Mouse (Mus musculus) CH12.LX (cell line): ENCODE measurements around the gene Gm5426. TPM values are rescaled to one million over a fixed set of nuclear protein-coding genes. Genes with fewer than 3 reads are reported as not detected.

Experiments
- DNase-seq: peaks from one replicate; pipeline ENCODE4 v3.0.0-alpha.2; 2013; ENCODE audit errors: extremely low read depth
- H3K27ac ChIP-seq: 2 replicates; pipeline ENCODE4 v1.5.1; 2012; ENCODE audit warnings: low read depth, mild to moderate bottlenecking, control low read depth, moderate library complexity; ENCODE audit not compliant: insufficient read depth
- H3K27me3 ChIP-seq: replicated peaks from 2 replicates; pipeline ENCODE3; 2012; ENCODE audit warnings: inconsistent platforms
- H3K36me3 ChIP-seq, 2 experiments: replicated peaks in 1 of 2; 2 replicates each; pipeline versions ENCODE3 to v1.6.1; 2012; ENCODE audit warnings: inconsistent platforms in 1 of 2, low read length in 1 of 2, mild to moderate bottlenecking in 1 of 2, mixed read lengths in 1 of 2, moderate library complexity in 1 of 2; ENCODE audit not compliant: control insufficient read depth in 1 of 2, insufficient read depth in 1 of 2
- H3K4me1 ChIP-seq, 2 experiments: 2 replicates each; pipeline ENCODE4 v1.6.1; 2012; ENCODE audit warnings: inconsistent platforms in 1 of 2, moderate library complexity in 1 of 2; ENCODE audit not compliant: insufficient read depth in 2 of 2, control insufficient read depth in 1 of 2
- H3K4me2 ChIP-seq: 2 replicates; pipeline ENCODE4 v1.6.1; 2012; ENCODE audit warnings: low read depth, mild to moderate bottlenecking, control low read depth; ENCODE audit not compliant: poor library complexity, insufficient read depth, severe bottlenecking
- H3K4me3 ChIP-seq, 3 experiments: fragments of 150-350 bp in 1 of 3; sonication (generic) in 1 of 3; replicated peaks in 1 of 3; 2 replicates each; pipeline versions ENCODE3 to v1.5.1; 2011 to 2012; ENCODE audit warnings: low read depth in 2 of 3, low read length in 2 of 3, mild to moderate bottlenecking in 2 of 3, moderate library complexity in 2 of 3, control low read depth in 1 of 3, improper control_type of control experiment in 1 of 3, inconsistent platforms in 1 of 3, mixed read lengths in 1 of 3; ENCODE audit not compliant: poor library complexity in 1 of 3
- H3K79me2 ChIP-seq: replicated peaks from 2 replicates; pipeline ENCODE4 v1.6.1; 2012; ENCODE audit warnings: mild to moderate bottlenecking, moderate library complexity; ENCODE audit not compliant: control insufficient read depth, poor library complexity, insufficient read depth, severe bottlenecking; ENCODE audit errors: extremely low read depth
- H3K9ac ChIP-seq: 2 replicates; pipeline ENCODE4 v1.6.1; 2012; ENCODE audit warnings: low read depth, mild to moderate bottlenecking, control low read depth, moderate library complexity; ENCODE audit not compliant: insufficient read depth
- H3K9me3 ChIP-seq: replicated peaks from 2 replicates; pipeline ENCODE3; 2012; ENCODE audit warnings: low read length, inconsistent platforms, mixed read lengths
- BHLHE40 ChIP-seq: IDR thresholded peaks from 2 replicates; pipeline ENCODE4 v1.6.1; 2011; ENCODE audit warnings: mild to moderate bottlenecking, low read depth, low read length, improper control_type of control experiment
- CHD2 ChIP-seq: IDR thresholded peaks from 2 replicates; pipeline ENCODE4 v1.6.1; 2011; ENCODE audit warnings: low read length, improper control_type of control experiment
- E2F4 ChIP-seq: IDR thresholded peaks from 2 replicates; pipeline ENCODE4 v1.6.1; 2011; ENCODE audit warnings: low read depth, low read length, improper control_type of control experiment; ENCODE audit not compliant: insufficient replicate concordance
- ETS1 ChIP-seq: conservative IDR thresholded peaks from 2 replicates; pipeline ENCODE4 v1.6.1; 2012; ENCODE audit warnings: low read depth, mild to moderate bottlenecking, inconsistent platforms, low read length, improper control_type of control experiment, moderate library complexity
- IRF4 ChIP-seq: IDR thresholded peaks from 2 replicates; pipeline ENCODE4 v1.6.1; 2014; ENCODE audit warnings: low read depth, mild to moderate bottlenecking, inconsistent platforms, low read length, improper control_type of control experiment
- JUND ChIP-seq: conservative IDR thresholded peaks from 2 replicates; pipeline ENCODE4 v1.6.1; 2011; ENCODE audit warnings: low read depth, low read length, improper control_type of control experiment
- MAFK ChIP-seq: IDR thresholded peaks from 2 replicates; pipeline ENCODE4 v1.6.1; 2011; ENCODE audit warnings: low read length, improper control_type of control experiment; ENCODE audit not compliant: insufficient replicate concordance
- MEF2A ChIP-seq: IDR thresholded peaks from 2 replicates; pipeline ENCODE4 v1.6.1; 2014; ENCODE audit warnings: low read depth, mild to moderate bottlenecking, inconsistent platforms, low read length, improper control_type of control experiment, borderline replicate concordance
- MYC ChIP-seq: IDR thresholded peaks from 2 replicates; pipeline ENCODE4 v1.6.1; 2011; ENCODE audit warnings: low read depth, mild to moderate bottlenecking, improper control_type of control experiment, low read length
- NELFE ChIP-seq: IDR thresholded peaks from 2 replicates; pipeline ENCODE4 v1.6.1; 2011; ENCODE audit warnings: low read depth, low read length, improper control_type of control experiment
- NRF1 ChIP-seq: IDR thresholded peaks from 2 replicates; pipeline ENCODE4 v1.6.1; 2014; ENCODE audit warnings: low read depth, mild to moderate bottlenecking, inconsistent platforms, low read length, improper control_type of control experiment, moderate library complexity
- PAX5 ChIP-seq: IDR thresholded peaks from 2 replicates; pipeline ENCODE4 v1.6.1; 2012; ENCODE audit warnings: low read length, inconsistent platforms, mixed read lengths
- POLR2A ChIP-seq: IDR thresholded peaks from 2 replicates; pipeline ENCODE4 v1.6.1; 2011; ENCODE audit warnings: low read depth, mild to moderate bottlenecking, improper control_type of control experiment, low read length
- POLR2AphosphoS2 ChIP-seq: IDR thresholded peaks from 2 replicates; pipeline ENCODE4 v1.6.1; 2011; ENCODE audit warnings: low read depth, low read length, improper control_type of control experiment
- SIN3A ChIP-seq: IDR thresholded peaks from 2 replicates; pipeline ENCODE4 v1.6.1; 2012; ENCODE audit warnings: low read length, improper control_type of control experiment, inconsistent platforms
- SMC3 ChIP-seq: IDR thresholded peaks from 2 replicates; pipeline ENCODE4 v1.6.1; 2011; ENCODE audit warnings: low read depth, low read length, improper control_type of control experiment
- TBP ChIP-seq: conservative IDR thresholded peaks from 2 replicates; pipeline ENCODE4 v1.6.1; 2011; ENCODE audit warnings: low read depth, low read length, improper control_type of control experiment
- UBTF ChIP-seq: IDR thresholded peaks from 2 replicates; pipeline ENCODE4 v1.6.1; 2012; ENCODE audit warnings: low read depth, mild to moderate bottlenecking, inconsistent platforms, low read length, improper control_type of control experiment, moderate library complexity
- USF2 ChIP-seq: conservative IDR thresholded peaks from 2 replicates; pipeline ENCODE4 v1.6.1; 2011; ENCODE audit warnings: low read depth, low read length, improper control_type of control experiment
- ZC3H11A ChIP-seq: IDR thresholded peaks from 2 replicates; pipeline ENCODE4 v1.6.1; 2012; ENCODE audit warnings: low read depth, mild to moderate bottlenecking, inconsistent platforms, low read length, improper control_type of control experiment
- ZMIZ1 ChIP-seq: IDR thresholded peaks from 2 replicates; pipeline ENCODE4 v1.6.1; 2012; ENCODE audit warnings: low read depth, mild to moderate bottlenecking, inconsistent platforms, low read length, improper control_type of control experiment
- dilution Hi-C: fragments of 300-500 bp; cut with MboI; formaldehyde crosslinking; loops from 2 replicates; pipeline ENCODE4 v1.14.3; 2020; ENCODE audit warnings: low sequenced_read_pairs; ENCODE audit not compliant: extremely low pct_unique_long_range_greater_than_20kb, extremely low pct_ligation_motif_present
- in situ Hi-C: fragments of 300-500 bp; cut with MboI; formaldehyde crosslinking; loops from 3 replicates; pipeline ENCODE4 v1.14.3; 2019; ENCODE audit warnings: low sequenced_read_pairs, low pct_ligation_motif_present, low pct_unique_long_range_greater_than_20kb, mixed read lengths
- polyA plus RNA-seq: library from polyadenylated mRNA; unstranded; fragments of >175 nt; gene quantifications from 2 replicates; pipeline ENCODE4 v1.2.1, GENCODE M21; 2012; ENCODE audit warnings: low read depth; ENCODE audit not compliant: insufficient read length
- total RNA-seq, 2 experiments: library from RNA; depleted of rRNA; stranded (reverse); fragments of 300-350 nt in 1 of 2; fragments of >200 nt in 1 of 2; gene quantifications; 2 replicates each; pipeline ENCODE4 v1.2.3; 2012 to 2014

Gm5426 gene
- total and polyA plus RNA-seq, 3 experiments: not detected

GRCm38 (mm10) chr10:96148250-96148699 is 11.9 kb downstream of the Gm5426 start:
- H3K79me2 ChIP-seq: no peaks in the 10 kb centered on the region
- no peak for DNase-seq
- no peaks in the 10 kb centered on the region for H3K36me3 ChIP-seq
- no peak overlapping the region for H3K9ac ChIP-seq
- no peaks in the 10 kb centered on the region for H3K9me3 ChIP-seq
- dilution Hi-C loops: no loop called here
- in situ Hi-C loops: loop anchor here (25.0 kb wide), 2 partner anchors 1014 to 1189 kb away; no protein-coding TSS in a partner anchor
- no peak for TF ChIP-seq UBTF
- no peak for TF ChIP-seq PAX5
- TF ChIP-seq MAFK: no peak
- no peak for TF ChIP-seq IRF4
- TF ChIP-seq E2F4: no peak
- TF ChIP-seq SMC3: no peak
- no peak for TF ChIP-seq JUND
- no peak for TF ChIP-seq CHD2
- TF ChIP-seq POLR2AphosphoS2: no peak
- TF ChIP-seq, all 38 proteins: peak for 0
- H3K27ac ChIP-seq: no peak overlapping the region
- no peaks in the 10 kb centered on the region for H3K27me3 ChIP-seq
- no peak overlapping the region for H3K4me3 ChIP-seq
- peaks cover 15 to 17% of the 10 kb centered on the region in 2 experiments for H3K4me1 ChIP-seq
- H3K4me2 ChIP-seq: peak overlapping the region; percentile 5; the same call in 1 of the 2 replicates

- TF ChIP-seq ZMIZ1 (no peak), MYC (no peak), POLR2AphosphoS2 (no peak), NRF1 (no peak), JUND (no peak)
- H3K4me3 ChIP-seq: no peak overlapping the region
- H3K36me3 ChIP-seq: no peaks in the 10 kb centered on the region
- H3K4me2 ChIP-seq: no peak overlapping the region
- H3K4me1 ChIP-seq: peaks cover 15 to 17% of the 10 kb centered on the region in 2 experiments
- dilution Hi-C loops (no loop called here), in situ Hi-C loops (no loop called here)
- no peaks in the 10 kb centered on the region for H3K79me2 ChIP-seq
- peak; percentile 24 for DNase-seq
- 0 out of 2 replicates have a peak overlapping the region, but pooled peaks have one; percentile 26 for H3K9ac ChIP-seq
- H3K9me3 ChIP-seq: no peaks in the 10 kb centered on the region
- no peak overlapping the region for H3K27ac ChIP-seq
- H3K27me3 ChIP-seq: no peaks in the 10 kb centered on the region
Observed at GRCm38 (mm10) chr10:96150401-96151116, 14.2 kb downstream of the Gm5426 start.

- no peak for DNase-seq
Observed at GRCm38 (mm10) chr10:96153315-96153714, 16.9 kb downstream of the Gm5426 start.

More at GRCm38 (mm10) chr10:96153315-96153714, 16.9 kb downstream of the Gm5426 start:
- H3K9ac ChIP-seq: no peak overlapping the region
- in situ Hi-C loops (no loop called here), dilution Hi-C loops (no loop called here)
- H3K9me3 ChIP-seq: no peaks in the 10 kb centered on the region
- H3K4me1 ChIP-seq: peaks cover 15 to 17% of the 10 kb centered on the region in 2 experiments
- H3K27ac ChIP-seq: no peak overlapping the region
- no peaks in the 10 kb centered on the region for H3K36me3 ChIP-seq
- no peaks in the 10 kb centered on the region for H3K79me2 ChIP-seq
- no peak for TF ChIP-seq PAX5
- TF ChIP-seq TBP: no peak
- no peak for TF ChIP-seq NRF1
- no peak for TF ChIP-seq SIN3A
- no peak for TF ChIP-seq MEF2A
- no peak for TF ChIP-seq IRF4
- TF ChIP-seq USF2: no peak
- TF ChIP-seq BHLHE40: no peak
- TF ChIP-seq POLR2A: no peak
- TF ChIP-seq ETS1: no peak
- TF ChIP-seq POLR2AphosphoS2: no peak
- TF ChIP-seq NELFE: no peak
- no peak for TF ChIP-seq ZC3H11A
- H3K4me2 ChIP-seq: no peak overlapping the region
- H3K27me3 ChIP-seq: no peaks in the 10 kb centered on the region
- no peak overlapping the region for H3K4me3 ChIP-seq
